Mouse (Mus musculus) heart, adult 2 months (tissue): ENCODE results near the gene Cep112.

Experiments
- CTCF ChIP-seq: fragments of 200-600 bp; IDR thresholded peaks from 2 replicates; pipeline ENCODE4 v1.8.1; 2022; ENCODE audit warnings: antibody characterized with exemption, mild to moderate bottlenecking, moderate library complexity
- EP300 ChIP-seq: fragments of 200-500 bp; IDR thresholded peaks from 2 replicates; pipeline ENCODE4 v1.6.1; 2011; ENCODE audit warnings: low read depth, low read length, control low read depth; ENCODE audit not compliant: insufficient read depth
- POLR2A ChIP-seq: fragments of 200-500 bp; IDR thresholded peaks from 2 replicates; pipeline ENCODE4 v1.6.1; 2011; ENCODE audit warnings: mild to moderate bottlenecking, low read depth, low read length, control low read depth; ENCODE audit not compliant: insufficient read depth

DNA sequence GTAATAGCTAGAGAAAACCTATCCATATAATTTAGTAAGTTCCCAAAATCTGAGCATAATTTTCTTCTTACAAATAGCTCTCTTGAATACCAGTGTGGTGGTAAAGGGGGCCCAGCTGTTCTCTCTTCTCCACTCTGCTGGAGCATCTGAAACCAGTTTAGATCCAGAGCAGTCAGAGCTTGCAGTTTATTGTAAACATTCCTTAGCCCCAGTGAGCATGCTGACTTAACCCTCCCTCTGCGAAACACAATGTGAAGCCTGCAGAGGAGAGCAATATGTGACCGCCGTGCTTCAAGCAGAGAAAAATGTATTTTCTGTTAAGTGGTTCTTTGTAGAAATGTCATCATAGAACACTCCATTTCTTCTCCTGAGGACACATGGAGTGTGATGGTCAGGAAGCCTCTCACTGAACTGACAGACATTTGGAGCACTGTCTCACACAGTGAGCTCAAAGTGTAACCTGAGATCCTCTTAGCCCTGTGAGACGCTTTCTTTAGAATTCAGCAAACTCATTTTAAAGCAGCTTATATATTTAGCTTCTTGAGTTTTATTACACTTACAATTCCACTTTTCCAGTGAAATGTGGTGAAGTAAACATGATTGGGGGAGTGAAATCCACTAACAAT, 128.1 kb downstream of the Cep112 start:
- TF ChIP-seq POLR2A (no peak), CTCF (no peak), EP300 (no peak)
